Mouse (Mus musculus): ENCODE measurements around the gene Pth1r. TPM values are rescaled to one million over a fixed set of nuclear protein-coding genes. Genes with fewer than 3 reads are reported as not detected.

Gene Pth1r
- total RNA-seq (2023), result under 1 TPM; 0.44 to 0.56 TPM

DNA sequence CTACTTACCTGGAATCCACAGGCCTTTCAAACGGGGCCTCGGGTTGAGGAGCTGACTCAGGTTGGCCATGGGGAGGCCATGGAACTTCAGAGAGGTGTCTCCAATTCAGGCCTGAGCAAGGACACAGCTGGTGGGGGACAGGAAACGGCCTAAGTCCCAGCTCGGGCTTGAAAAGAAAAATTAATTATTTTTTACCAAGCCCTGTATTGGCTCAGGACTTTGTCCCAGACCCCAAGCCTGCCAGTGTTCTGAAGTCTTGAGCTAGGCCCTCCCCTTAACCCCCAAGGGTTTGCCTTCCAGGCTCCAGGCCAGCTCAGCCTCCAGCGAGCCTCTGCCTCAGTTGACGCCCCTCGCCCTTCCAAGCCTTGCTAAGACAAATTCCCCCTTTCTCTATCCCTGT, at the start of gene Pth1r:
TSS of gene Pth1r (minus strand) at position 185 of the 400 bp plus-strand sequence.

DNA sequence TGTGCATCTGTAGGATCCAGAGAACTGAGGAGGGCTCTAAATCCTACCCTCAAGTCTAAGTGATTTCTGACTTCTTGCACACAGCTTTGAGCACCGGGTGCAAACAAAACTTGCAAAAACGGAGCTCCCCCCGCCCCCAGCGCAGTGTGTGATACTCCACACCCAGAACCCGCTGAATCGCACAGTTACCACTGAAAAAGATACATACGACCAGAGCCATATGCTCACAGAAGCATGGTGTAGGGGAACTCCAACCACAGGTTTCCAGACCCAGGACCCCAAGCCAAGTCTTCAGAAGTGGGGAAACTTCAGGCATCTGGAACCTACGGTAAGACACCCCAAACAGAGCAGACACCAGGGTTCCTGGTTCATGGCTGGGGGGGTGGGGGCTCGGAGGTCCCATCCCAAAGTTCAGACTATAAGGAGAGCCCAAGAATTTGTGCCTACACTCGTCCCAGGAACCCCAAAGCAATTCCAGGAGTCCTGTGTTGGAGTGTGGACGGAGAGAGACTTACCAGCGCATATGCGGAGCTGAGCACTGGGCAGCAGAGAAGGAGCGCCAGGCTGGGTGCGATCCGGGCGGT, 5.1 kb downstream of the Pth1r start, which contains the start of gene Myl3:
TSS of gene Myl3 (plus strand) at position 151 of the 584 bp plus-strand sequence.

Other genes with a start within 250 kb of the Pth1r start
- 100 to 1,000 TPM in 1 of 2 experiments, 10 to 100 TPM in 1; 98.0 to 112 TPM for gene Setd2, start 214.5 kb downstream of the Pth1r start, total RNA-seq (2023)
- 10 to 100 TPM in 1 of 2 experiments, 1 to 10 TPM in 1; 9.9 to 13.9 TPM for gene Nradd, start 122.7 kb downstream of the Pth1r start, total RNA-seq (2023)
- gene Nbeal2, start 93.0 kb downstream of the Pth1r start, total RNA-seq (2023), result 100 to 1,000 TPM; 290 to 330 TPM
- 100 to 1,000 TPM; 147 TPM for gene Ccdc12, start 90.6 kb downstream of the Pth1r start, total RNA-seq (2023)
- not detected for gene Myl3, start 5.3 kb downstream of the Pth1r start, total RNA-seq (2023)
- gene Prss42, start 51.0 kb upstream of the Pth1r start, total RNA-seq (2023), result not detected
- gene Prss44, start 66.8 kb upstream of the Pth1r start, total RNA-seq (2023), result not detected
- not detected for gene Prss43, start 79.5 kb upstream of the Pth1r start, total RNA-seq (2023)
- gene Prss45, start 87.4 kb upstream of the Pth1r start, total RNA-seq (2023), result not detected
- not detected for gene Prss46, start 97.4 kb upstream of the Pth1r start, total RNA-seq (2023)
- 1 to 10 TPM in 1 of 2 experiments, not detected in 1; 2.2 TPM for gene Prss50, start 110.8 kb upstream of the Pth1r start, total RNA-seq (2023)
- 1 to 10 TPM in 1 of 2 experiments, under 1 TPM in 1; 0.60 to 2.2 TPM for gene Als2cl, start 132.7 kb upstream of the Pth1r start, total RNA-seq (2023)
- not detected for gene Tmie, start 133.0 kb upstream of the Pth1r start, total RNA-seq (2023)
- gene Fam240a, start 169.7 kb upstream of the Pth1r start, total RNA-seq (2023), result not detected
- not detected for gene Tdgf1, start 199.0 kb upstream of the Pth1r start, total RNA-seq (2023)
- not detected for gene Lrrc2, start 204.4 kb upstream of the Pth1r start, total RNA-seq (2023)
- not detected for gene Rtp3, start 243.4 kb upstream of the Pth1r start, total RNA-seq (2023)

Measured in neutrophil, adult 59 days (primary cell).